Mouse (Mus musculus): ENCODE data around the gene Ulk4. TPM values are rescaled to one million over a fixed set of nuclear protein-coding genes. Genes with fewer than 3 reads are reported as not detected.

The Ulk4 gene
- polyA plus RNA-seq, 1 experiment from 2014 or later: 101 TPM

DNA sequence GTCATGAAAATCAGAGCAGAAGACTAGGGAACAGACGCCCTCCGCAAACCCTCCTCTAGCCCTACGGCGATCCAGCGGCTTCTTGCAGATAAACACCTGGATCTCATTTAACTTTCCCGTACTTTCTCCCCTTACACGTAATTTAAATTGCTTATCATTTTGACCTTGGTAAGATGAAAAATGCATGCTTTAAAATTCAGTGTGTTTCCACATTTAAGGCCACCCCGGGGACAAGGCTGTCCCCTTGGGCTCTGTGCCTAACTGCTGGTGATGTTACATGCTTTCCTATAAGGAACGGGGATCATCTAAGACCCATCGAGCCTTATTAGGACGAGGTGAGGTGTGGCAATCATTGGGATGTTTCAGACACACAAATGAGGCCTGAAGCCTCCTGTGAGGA is 256.6 kb downstream of the Ulk4 start:
- WGBS (ENCODE audit: insufficient replicate concordance): 86% methylated on average over 11 of the region's 11 CpGs

DNA sequence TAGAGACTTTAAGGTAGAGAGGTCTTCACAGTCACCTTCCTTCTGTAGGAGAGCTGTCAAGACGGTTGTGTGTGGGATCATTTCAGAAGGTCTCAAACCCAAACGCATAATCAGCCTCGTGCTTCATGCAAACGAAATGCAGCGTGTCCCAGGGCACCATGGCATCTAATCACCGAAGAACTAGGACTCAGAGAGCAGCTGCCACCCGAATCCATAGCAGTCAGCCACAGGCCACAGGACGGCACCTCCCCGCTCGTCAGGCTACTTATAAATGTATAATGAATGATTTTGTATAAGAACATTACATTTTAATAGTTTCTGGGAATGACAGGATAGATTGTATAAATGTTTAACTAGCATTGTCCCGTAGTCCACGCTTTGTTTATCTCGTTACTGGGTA is 257.1 kb downstream of the Ulk4 start:
- no peak overlapping the region for H3K9ac ChIP-seq (ENCODE audit: low read depth, low read length)
- H3K36me3 ChIP-seq (ENCODE audit: control insufficient read depth, insufficient read depth, low read length): no peaks in the 10 kb centered on the region
- no peak overlapping the region for H3K27ac ChIP-seq (ENCODE audit: low read depth, low read length)
- no peaks in the 10 kb centered on the region for H3K27me3 ChIP-seq (ENCODE audit: control insufficient read depth, insufficient read depth, low read length)
- WGBS (ENCODE audit: insufficient replicate concordance): 87% methylated on average over 13 of the region's 13 CpGs
- H3K4me1 ChIP-seq (ENCODE audit: control insufficient read depth, insufficient read depth, low read length): peaks cover 11% of the 10 kb centered on the region
- H3K4me3 ChIP-seq (ENCODE audit: low read depth, low read length): no peak overlapping the region
- no peak for ATAC-seq (replicated peaks; ENCODE audit: insufficient number of reproducible peaks, low FRiP score, low TSS enrichment)
- H3K4me2 ChIP-seq: no peak overlapping the region
- H3K9me3 ChIP-seq (replicated peaks; ENCODE audit: control insufficient read depth, low read length): no peaks in the 10 kb centered on the region

More for the DNA sequence above, 256.6 kb downstream of the Ulk4 start:
- Histone ChIP-seq H3K36me3 (ENCODE audit: control insufficient read depth, insufficient read depth, low read length) (no peaks in the 10 kb centered on the region), H3K9ac (ENCODE audit: low read depth, low read length) (no peak overlapping the region), H3K4me3 (ENCODE audit: low read depth, low read length) (no peak overlapping the region), H3K4me1 (ENCODE audit: control insufficient read depth, insufficient read depth, low read length) (peaks cover 11% of the 10 kb centered on the region), H3K9me3 (replicated peaks; ENCODE audit: control insufficient read depth, low read length) (no peaks in the 10 kb centered on the region), H3K27ac (ENCODE audit: low read depth, low read length) (no peak overlapping the region), H3K4me2 (no peak overlapping the region), H3K27me3 (ENCODE audit: control insufficient read depth, insufficient read depth, low read length) (no peaks in the 10 kb centered on the region)
- no peak for ATAC-seq (replicated peaks; ENCODE audit: insufficient number of reproducible peaks, low FRiP score, low TSS enrichment)

DNA sequence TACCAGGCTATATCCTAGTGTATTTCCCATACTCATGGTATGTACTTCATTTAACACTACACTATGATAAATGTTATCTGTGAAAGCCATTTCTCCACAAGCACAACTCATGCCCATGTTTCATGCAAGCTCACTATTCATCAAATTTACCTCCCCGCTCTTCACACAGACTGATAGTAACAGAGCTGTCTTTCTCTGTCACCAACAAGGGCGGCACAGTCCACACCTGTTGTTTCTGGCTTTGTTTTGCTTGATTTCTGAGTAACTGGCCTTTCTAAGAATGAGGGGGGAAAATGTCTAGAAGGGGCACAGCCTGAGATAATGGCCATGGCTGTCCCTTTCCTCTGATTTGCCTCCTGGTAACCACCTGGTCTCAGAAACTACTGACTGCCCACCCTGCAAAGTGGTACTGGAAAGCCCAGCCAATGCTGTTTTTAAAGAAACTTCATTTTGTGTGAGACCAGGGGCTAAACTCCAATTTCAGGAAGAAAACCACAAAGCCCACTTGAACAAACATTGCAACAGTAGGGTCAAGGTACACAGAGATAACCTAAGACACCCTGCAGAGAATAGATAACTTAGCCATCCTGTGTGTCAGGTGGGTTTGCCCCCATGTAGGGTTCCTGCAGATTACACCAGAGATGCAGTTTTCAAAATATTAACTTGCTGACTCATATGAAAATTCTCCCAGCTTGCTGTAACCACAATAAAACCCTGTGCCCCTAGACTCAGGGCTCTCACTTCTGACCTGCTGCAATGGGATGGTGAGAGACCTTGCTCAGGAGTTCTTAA is 258.3 kb downstream of the Ulk4 start:
- WGBS (ENCODE audit: insufficient replicate concordance): 84% methylated on average over 2 of the region's 2 CpGs
- no peak for ATAC-seq (replicated peaks; ENCODE audit: insufficient number of reproducible peaks, low FRiP score, low TSS enrichment)
- no peaks in the 10 kb centered on the region for H3K27me3 ChIP-seq (ENCODE audit: control insufficient read depth, insufficient read depth, low read length)

DNA sequence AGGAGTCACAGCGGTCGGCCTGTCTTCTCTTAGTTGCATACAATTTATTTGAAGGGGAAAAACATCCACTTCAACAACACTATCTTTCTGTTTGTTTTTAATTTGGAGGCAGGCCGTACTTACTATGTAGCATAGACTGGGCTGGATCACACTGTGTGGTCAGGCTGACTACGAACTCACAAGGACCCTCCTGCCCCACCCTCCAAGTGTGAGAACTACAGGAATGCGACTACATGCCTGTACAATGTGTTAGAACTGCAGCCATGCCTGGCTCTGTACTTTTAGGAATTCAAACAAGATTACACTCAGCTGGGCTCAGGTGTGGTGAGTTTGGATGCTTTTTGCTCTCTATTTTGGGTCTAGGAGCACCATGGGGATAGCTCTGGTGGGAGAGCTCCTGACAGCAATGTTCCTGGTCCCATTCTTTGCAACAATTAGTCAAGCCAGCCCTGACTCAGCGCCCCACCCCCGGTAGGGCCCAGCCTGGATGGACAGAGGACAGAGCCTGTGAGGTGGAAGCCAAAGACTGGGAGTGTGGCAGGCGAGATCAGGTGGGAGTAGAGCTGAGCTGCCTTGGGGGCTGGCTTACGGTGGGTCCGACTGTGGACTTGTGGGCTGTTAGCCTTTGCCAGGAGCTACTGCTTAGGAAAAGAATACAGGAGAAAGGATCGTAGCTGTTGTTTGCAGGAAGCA is 261.0 kb downstream of the Ulk4 start:
- Histone ChIP-seq H3K4me2 (no peak overlapping the region), H3K9ac (ENCODE audit: low read depth, low read length) (no peak overlapping the region), H3K27me3 (ENCODE audit: control insufficient read depth, insufficient read depth, low read length) (no peaks in the 10 kb centered on the region), H3K9me3 (replicated peaks; ENCODE audit: control insufficient read depth, low read length) (no peaks in the 10 kb centered on the region), H3K27ac (ENCODE audit: low read depth, low read length) (no peak overlapping the region), H3K4me1 (ENCODE audit: control insufficient read depth, insufficient read depth, low read length) (no peaks in the 10 kb centered on the region), H3K4me3 (ENCODE audit: low read depth, low read length) (no peak overlapping the region), H3K36me3 (ENCODE audit: control insufficient read depth, insufficient read depth, low read length) (no peaks in the 10 kb centered on the region)
- 64% methylated on average over 11 of the region's 11 CpGs for WGBS (ENCODE audit: insufficient replicate concordance)
- ATAC-seq (replicated peaks; ENCODE audit: insufficient number of reproducible peaks, low FRiP score, low TSS enrichment): no peak; the same call in 1 of the 2 replicates

More for the DNA sequence above, 258.3 kb downstream of the Ulk4 start:
- Histone ChIP-seq H3K27ac (ENCODE audit: low read depth, low read length) (no peak overlapping the region), H3K4me3 (ENCODE audit: low read depth, low read length) (no peak overlapping the region), H3K9me3 (replicated peaks; ENCODE audit: control insufficient read depth, low read length) (no peaks in the 10 kb centered on the region), H3K36me3 (ENCODE audit: control insufficient read depth, insufficient read depth, low read length) (no peaks in the 10 kb centered on the region), H3K9ac (ENCODE audit: low read depth, low read length) (no peak overlapping the region), H3K4me2 (no peak overlapping the region), H3K4me1 (ENCODE audit: control insufficient read depth, insufficient read depth, low read length) (peaks cover 9% of the 10 kb centered on the region)

DNA sequence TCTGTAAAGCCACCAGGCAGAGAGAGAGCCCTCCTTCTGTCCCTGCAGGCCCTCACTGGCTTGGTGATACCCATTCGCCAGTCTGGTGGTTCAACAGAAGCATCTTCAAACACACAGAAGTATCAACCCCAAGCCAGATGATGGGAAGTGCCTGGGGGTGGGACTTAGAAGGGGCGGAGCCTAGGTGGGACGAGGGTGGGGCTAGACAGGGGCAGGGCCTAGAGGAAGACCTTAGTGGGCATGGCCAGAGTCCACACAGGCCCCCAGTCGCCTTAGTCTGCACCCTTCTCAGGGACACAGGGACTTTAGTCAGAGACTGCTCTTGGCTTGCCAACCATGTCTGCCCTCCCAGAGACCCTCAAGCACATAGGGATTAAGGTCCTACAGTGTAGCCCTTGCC is 265.5 kb downstream of the Ulk4 start:
- H3K9me3 ChIP-seq (replicated peaks; ENCODE audit: control insufficient read depth, low read length): no peaks in the 10 kb centered on the region
- H3K4me2 ChIP-seq: no peak overlapping the region
- no peak overlapping the region for H3K4me3 ChIP-seq (ENCODE audit: low read depth, low read length)
- H3K4me1 ChIP-seq (ENCODE audit: control insufficient read depth, insufficient read depth, low read length): no peaks in the 10 kb centered on the region
- 25% methylated on average over 4 of the region's 4 CpGs for WGBS (ENCODE audit: insufficient replicate concordance)
- no peak overlapping the region for H3K9ac ChIP-seq (ENCODE audit: low read depth, low read length)
- no peaks in the 10 kb centered on the region for H3K36me3 ChIP-seq (ENCODE audit: control insufficient read depth, insufficient read depth, low read length)
- no peak overlapping the region for H3K27ac ChIP-seq (ENCODE audit: low read depth, low read length)
- ATAC-seq (replicated peaks; ENCODE audit: insufficient number of reproducible peaks, low FRiP score, low TSS enrichment): no peak
- H3K27me3 ChIP-seq (ENCODE audit: control insufficient read depth, insufficient read depth, low read length): no peaks in the 10 kb centered on the region

DNA sequence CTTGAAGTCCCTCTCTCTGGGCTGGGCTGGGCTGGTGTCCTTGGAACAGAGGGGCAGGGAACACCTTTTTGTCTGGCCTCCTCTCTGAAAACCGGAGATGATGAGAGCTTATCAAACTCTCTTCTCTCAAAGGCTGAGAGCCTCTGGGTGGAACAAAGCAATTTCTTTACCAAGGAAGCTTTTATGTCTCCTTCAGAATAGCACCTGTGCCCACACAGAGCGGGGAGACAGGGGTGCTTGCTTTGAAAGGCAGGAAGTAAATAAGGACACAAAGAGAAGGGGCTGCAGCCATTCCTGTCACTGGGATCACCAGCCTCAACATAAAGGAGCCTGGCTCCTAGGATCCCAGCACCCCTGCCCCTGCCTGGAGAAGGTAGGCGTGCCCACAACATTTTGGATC is 266.5 kb downstream of the Ulk4 start:
- Histone ChIP-seq H3K4me1 (ENCODE audit: control insufficient read depth, insufficient read depth, low read length) (no peaks in the 10 kb centered on the region), H3K4me2 (no peak overlapping the region), H3K36me3 (ENCODE audit: control insufficient read depth, insufficient read depth, low read length) (no peaks in the 10 kb centered on the region), H3K27ac (ENCODE audit: low read depth, low read length) (no peak overlapping the region), H3K27me3 (ENCODE audit: control insufficient read depth, insufficient read depth, low read length) (no peaks in the 10 kb centered on the region), H3K9me3 (replicated peaks; ENCODE audit: control insufficient read depth, low read length) (no peaks in the 10 kb centered on the region), H3K9ac (ENCODE audit: low read depth, low read length) (no peak overlapping the region), H3K4me3 (ENCODE audit: low read depth, low read length) (no peak overlapping the region)
- 50% methylated on average over 3 of the region's 3 CpGs for WGBS (ENCODE audit: insufficient replicate concordance)
- no peak for ATAC-seq (replicated peaks; ENCODE audit: insufficient number of reproducible peaks, low FRiP score, low TSS enrichment)

DNA sequence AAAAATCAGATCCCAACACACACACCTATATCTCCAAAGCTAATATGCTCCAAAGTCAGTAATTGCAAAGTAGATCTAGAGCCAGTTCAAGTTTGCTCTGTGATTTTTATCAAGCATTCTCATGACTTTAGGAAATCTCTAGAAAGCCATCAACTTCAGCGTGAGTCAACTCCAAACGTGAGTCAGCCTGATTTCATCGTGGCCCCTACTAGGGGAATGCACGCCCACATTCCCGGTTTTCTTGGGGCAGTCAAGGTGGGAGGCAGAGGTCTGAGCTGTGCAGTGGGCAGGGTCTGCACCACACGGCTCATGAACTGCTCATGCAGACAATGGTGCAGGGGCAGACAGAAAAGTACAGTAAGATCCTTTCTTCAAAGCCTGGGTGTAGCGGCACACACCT is 271.0 kb downstream of the Ulk4 start:
- no peaks in the 10 kb centered on the region for H3K27me3 ChIP-seq (ENCODE audit: control insufficient read depth, insufficient read depth, low read length)
- H3K9ac ChIP-seq (ENCODE audit: low read depth, low read length): no peak overlapping the region
- 0 out of 2 replicates have a peak, but pooled peaks cover 6% of the 10 kb centered on the region for H3K4me1 ChIP-seq (ENCODE audit: control insufficient read depth, insufficient read depth, low read length)
- H3K4me2 ChIP-seq: no peak overlapping the region
- no peak for ATAC-seq (replicated peaks; ENCODE audit: insufficient number of reproducible peaks, low FRiP score, low TSS enrichment)
- H3K4me3 ChIP-seq (ENCODE audit: low read depth, low read length): no peak overlapping the region
- no peaks in the 10 kb centered on the region for H3K9me3 ChIP-seq (replicated peaks; ENCODE audit: control insufficient read depth, low read length)
- WGBS (ENCODE audit: insufficient replicate concordance): 75% methylated on average over 7 of the region's 7 CpGs
- H3K36me3 ChIP-seq (ENCODE audit: control insufficient read depth, insufficient read depth, low read length): no peaks in the 10 kb centered on the region
- H3K27ac ChIP-seq (ENCODE audit: low read depth, low read length): no peak overlapping the region

DNA sequence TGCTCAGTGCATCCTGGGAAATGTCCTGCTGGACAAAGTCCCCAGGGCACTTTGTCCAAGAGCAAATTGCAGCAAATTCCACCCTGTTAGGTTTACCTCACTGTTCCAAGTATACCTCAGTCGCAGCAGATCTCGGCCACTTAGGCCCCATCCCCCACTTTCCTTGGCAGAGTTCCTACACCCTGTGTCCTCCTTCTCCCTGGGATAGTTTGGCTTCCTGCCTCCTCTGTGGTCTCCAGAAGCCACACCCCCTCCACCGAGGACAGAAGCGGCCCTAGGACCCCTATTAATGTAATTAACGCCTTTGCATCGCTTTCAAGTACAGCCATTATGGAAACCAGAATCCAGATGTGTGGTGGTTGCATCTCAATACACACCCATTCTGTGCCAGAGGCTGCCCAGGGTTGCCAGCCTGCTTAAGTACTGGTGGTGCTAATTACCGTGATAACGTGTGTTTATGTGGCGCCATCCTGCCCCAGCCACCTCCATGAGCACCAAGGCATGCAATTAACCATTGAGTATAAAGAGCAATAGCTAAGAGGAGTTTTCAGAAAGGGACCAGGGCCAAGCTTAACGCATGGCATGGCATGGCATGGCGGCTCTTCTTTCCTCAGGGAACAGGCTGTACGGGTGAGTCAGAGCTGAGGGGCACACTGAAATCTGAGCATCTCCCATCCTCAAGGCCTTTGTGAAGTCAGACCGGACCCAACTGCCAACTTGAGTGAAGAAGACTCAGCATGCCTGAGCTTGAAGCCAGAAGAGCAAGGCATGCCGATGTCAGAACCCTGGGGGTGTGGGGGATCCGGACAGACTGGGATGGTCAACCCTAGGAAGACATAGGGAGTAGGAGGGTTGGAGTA is 275.1 kb downstream of the Ulk4 start:
- H3K27ac ChIP-seq (ENCODE audit: low read depth, low read length): peak overlapping the region; percentile 73
- H3K4me2 ChIP-seq: no peak overlapping the region
- no peaks in the 10 kb centered on the region for H3K27me3 ChIP-seq (ENCODE audit: control insufficient read depth, insufficient read depth, low read length)
- WGBS (ENCODE audit: insufficient replicate concordance): 65% methylated on average over 15 of the region's 15 CpGs
- 0 out of 2 replicates have a peak, but pooled peaks cover 6% of the 10 kb centered on the region for H3K4me1 ChIP-seq (ENCODE audit: control insufficient read depth, insufficient read depth, low read length)
- H3K36me3 ChIP-seq (ENCODE audit: control insufficient read depth, insufficient read depth, low read length): no peaks in the 10 kb centered on the region
- H3K9ac ChIP-seq (ENCODE audit: low read depth, low read length): no peak overlapping the region
- H3K4me3 ChIP-seq (ENCODE audit: low read depth, low read length): no peak overlapping the region
- ATAC-seq (replicated peaks; ENCODE audit: insufficient number of reproducible peaks, low FRiP score, low TSS enrichment): no peak
- no peaks in the 10 kb centered on the region for H3K9me3 ChIP-seq (replicated peaks; ENCODE audit: control insufficient read depth, low read length)

All from heart, embryonic 11.5 days (tissue).